In the genomic region with DNA sequence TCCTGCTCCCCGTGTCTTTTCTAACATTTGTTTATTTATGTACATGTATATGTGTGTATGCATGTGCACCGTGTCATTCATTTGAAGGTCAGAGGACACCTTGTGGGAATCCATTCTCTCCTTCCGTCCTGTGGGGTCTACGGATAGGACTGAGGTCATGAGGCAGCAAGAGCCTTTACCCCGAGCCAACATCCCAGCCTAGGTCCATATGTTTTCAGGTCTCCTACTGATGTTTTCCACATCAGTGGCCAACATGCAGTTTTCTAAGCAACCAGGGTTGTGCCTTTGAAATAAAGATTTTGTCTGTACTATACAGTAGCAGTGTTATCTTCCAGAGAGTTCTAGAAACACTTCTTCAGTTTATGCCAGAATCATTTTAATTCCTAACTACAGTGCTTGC, we compare ENCODE assay signal across 33 mouse cellular contexts.
"Had no signal": no experiment of that assay in that cellular context is flagged by ENCODE, and none has a peak within 500 bp of the region (broad histone marks: within the 10 kb centered on the region; RNA-seq: fewer than 3 reads in every experiment).

No protein-coding gene starts in this region.

- H3K4me3 ChIP-seq: heart, embryonic 13.5 days; heart, embryonic 15.5 days; hindbrain, embryonic 10.5 days; hindbrain, embryonic 12.5 days; hindbrain, embryonic 13.5 days; hindbrain, embryonic 15.5 days; intestine, embryonic 15.5 days; kidney, embryonic 15.5 days; layer of hippocampus, adult 2 months; left cerebral cortex, adult 2 months had no signal

- H3K4me1 ChIP-seq: hindbrain, embryonic 10.5 days had no signal

- DNase-seq: heart, postnatal 10 days; heart, postnatal 14 days; heart, postnatal 36 days; heart, postnatal 4 days; kidney, adult 11 months; kidney, adult 18-20 months; kidney, adult 2 months; kidney, adult 8-10 months; kidney, adult 9 months; kidney, postnatal 10 days; kidney, postnatal 14 days; kidney, postnatal 25 days; kidney, postnatal 36 days; kidney, postnatal 4 days; layer of hippocampus, adult 9-11 months; layer of hippocampus, postnatal 36 days had no signal

- ATAC-seq: hindbrain, embryonic 16.5 days; hindbrain, postnatal 0 days; inflammation-experienced regulatory T-cells, adult 6 months; intestine, embryonic 15.5 days; intestine, embryonic 16.5 days; intestine, postnatal 0 days had no signal

- H3K27me3 ChIP-seq: heart, embryonic 13.5 days; heart, embryonic 15.5 days; hindbrain, embryonic 12.5 days; hindbrain, embryonic 13.5 days; hindbrain, embryonic 15.5 days; intestine, embryonic 15.5 days; kidney, embryonic 15.5 days had no signal

- H3K27ac ChIP-seq: heart, embryonic 13.5 days; heart, embryonic 15.5 days; hindbrain, embryonic 10.5 days; hindbrain, embryonic 12.5 days; hindbrain, embryonic 13.5 days; hindbrain, embryonic 14.5 days; hindbrain, embryonic 15.5 days; hindbrain, postnatal 0 days; intestine, embryonic 15.5 days; kidney, embryonic 15.5 days; kidney, postnatal 0 days; layer of hippocampus, adult 2 months; left cerebral cortex, adult 2 months had no signal
